Mouse (Mus musculus): ENCODE results near the gene Gcdh. TPM values are rescaled to one million over a fixed set of nuclear protein-coding genes. Genes with fewer than 3 reads are reported as not detected.

The Gcdh gene
- polyA plus RNA-seq, 1 experiment from 2014 or later: 56.7 TPM

DNA sequence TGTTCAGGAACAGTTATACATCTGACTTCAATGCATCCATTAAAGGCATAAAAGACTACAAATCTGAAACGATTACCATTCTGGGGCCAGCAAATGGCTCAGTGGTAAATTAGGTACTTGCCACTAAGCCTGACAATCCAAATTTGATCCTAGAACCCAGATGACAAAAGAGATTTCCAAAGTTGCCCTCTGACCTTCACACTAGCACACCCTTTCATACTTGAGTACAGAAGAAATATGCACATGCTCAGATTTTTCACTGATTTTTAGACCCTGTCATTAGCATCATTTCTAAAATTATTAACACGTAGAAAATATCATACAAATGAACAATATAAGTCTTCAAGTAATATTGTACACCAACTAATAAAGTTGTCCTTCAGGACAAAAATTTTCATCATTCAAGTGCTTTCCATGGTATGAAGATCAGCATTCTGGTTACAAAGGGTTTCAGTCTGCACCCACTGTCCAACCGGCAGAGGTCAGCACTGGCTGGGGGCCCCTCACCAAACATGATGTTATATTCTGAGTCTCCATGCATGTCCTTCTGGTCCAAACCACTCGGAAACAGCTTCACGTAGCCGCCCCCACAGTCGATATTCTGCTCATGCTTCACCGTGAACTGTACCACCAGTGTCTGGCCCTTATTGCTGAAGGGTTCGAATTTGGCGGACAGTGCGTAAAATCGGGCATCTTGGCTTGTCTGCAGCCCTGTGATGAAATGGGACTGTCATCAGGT lies 48.2 kb downstream of the Gcdh start:
- no peaks in the 10 kb centered on the region for H3K9me3 ChIP-seq (ENCODE audit: control insufficient read depth, low read length)
- ATAC-seq (replicated peaks; ENCODE audit: low FRiP score) (no peak), DNase-seq (ENCODE audit: low spot score) (no peak)
- H3K27ac ChIP-seq (ENCODE audit: low read depth, low read length): peak overlapping the region; percentile 84
- peak overlapping the region; percentile 98 for H3K9ac ChIP-seq (ENCODE audit: low read depth, low read length)
- H3K4me3 ChIP-seq (ENCODE audit: low read depth, low read length): peak overlapping the region; percentile 97
- H3K4me2 ChIP-seq: peak overlapping the region; percentile 95
- 14% methylated on average over 12 of the region's 12 CpGs for WGBS
- peaks cover 46% of the 10 kb centered on the region for H3K36me3 ChIP-seq (ENCODE audit: control insufficient read depth, insufficient read depth, low read length)
- H3K4me1 ChIP-seq (replicated peaks; ENCODE audit: control insufficient read depth, insufficient read depth, low read length): peaks cover 34% of the 10 kb centered on the region
- no peaks in the 10 kb centered on the region for H3K27me3 ChIP-seq (replicated peaks; ENCODE audit: control insufficient read depth, insufficient read depth, low read length)

DNA sequence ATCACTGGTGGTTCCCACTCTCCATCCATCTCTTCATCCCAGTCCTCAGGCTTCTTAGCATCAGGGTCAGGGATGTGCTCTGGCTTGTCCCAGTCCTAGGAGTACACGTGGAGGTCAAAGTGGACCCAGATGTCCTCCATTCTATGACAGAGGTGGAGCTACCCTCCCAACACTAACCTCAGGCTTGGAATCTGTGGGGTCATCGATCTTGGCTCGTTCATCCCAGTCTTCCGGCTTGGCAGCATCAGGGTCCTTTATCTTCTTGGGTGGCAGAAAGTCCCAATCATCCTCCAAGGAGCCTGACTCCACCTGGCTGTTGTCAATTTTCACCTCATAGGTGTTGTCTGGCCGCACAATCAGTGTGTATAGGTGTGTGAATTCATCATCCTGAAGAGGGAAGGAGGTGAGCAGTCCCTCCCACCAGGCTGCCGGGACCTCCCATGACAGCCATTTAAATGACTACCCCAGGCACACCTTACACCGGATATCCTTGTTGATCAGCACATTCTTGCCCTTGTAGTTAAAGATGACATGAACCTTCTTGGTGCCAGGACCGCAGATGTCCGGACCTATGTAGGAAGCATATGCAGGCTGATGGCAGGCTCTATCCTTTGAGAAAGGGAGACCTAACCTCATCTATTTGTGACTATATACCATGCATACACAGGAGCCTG lies 49.2 kb downstream of the Gcdh start:
- peaks cover 46% of the 10 kb centered on the region for H3K36me3 ChIP-seq (ENCODE audit: control insufficient read depth, insufficient read depth, low read length)
- no peaks in the 10 kb centered on the region for H3K27me3 ChIP-seq (replicated peaks; ENCODE audit: control insufficient read depth, insufficient read depth, low read length)
- H3K9me3 ChIP-seq (ENCODE audit: control insufficient read depth, low read length): no peaks in the 10 kb centered on the region
- peak overlapping the region; percentile 32; the same call in 1 of the 2 replicates for H3K27ac ChIP-seq (ENCODE audit: low read depth, low read length)
- DNase-seq (ENCODE audit: low spot score) (no peak), ATAC-seq (replicated peaks; ENCODE audit: low FRiP score) (no peak)
- H3K4me3 ChIP-seq (ENCODE audit: low read depth, low read length): peak overlapping the region; percentile 97
- H3K4me1 ChIP-seq (replicated peaks; ENCODE audit: control insufficient read depth, insufficient read depth, low read length): peaks cover 36% of the 10 kb centered on the region
- peak overlapping the region; percentile 98 for H3K9ac ChIP-seq (ENCODE audit: low read depth, low read length)
- WGBS: 89% methylated on average over 9 of the region's 9 CpGs
- peak overlapping the region; percentile 95 for H3K4me2 ChIP-seq

DNA sequence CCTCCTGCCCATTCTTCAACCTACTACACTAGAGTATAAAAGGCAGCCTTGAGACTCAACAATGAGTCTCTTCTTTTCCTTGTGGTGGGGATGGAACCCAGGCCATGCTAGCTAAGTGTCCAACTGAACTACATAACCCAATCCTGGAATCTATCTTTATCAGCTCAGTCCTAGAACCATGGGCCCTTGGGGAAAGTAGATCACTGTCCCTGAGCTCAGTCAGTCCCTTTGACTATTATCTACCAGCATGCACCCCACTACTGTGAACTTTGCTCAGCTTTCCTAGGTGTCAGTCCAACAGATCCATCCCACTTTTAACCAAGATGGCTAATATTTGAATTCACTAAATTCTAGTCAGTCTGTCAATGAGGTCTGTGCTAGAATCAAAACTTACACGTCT lies 52.2 kb downstream of the Gcdh start:
- DNase-seq (ENCODE audit: low spot score) (no peak), ATAC-seq (replicated peaks; ENCODE audit: low FRiP score) (no peak)
- Histone ChIP-seq H3K9ac (ENCODE audit: low read depth, low read length) (no peak overlapping the region), H3K4me2 (peak overlapping the region; percentile 27), H3K27ac (ENCODE audit: low read depth, low read length) (peak overlapping the region; percentile 49), H3K9me3 (ENCODE audit: control insufficient read depth, low read length) (no peaks in the 10 kb centered on the region), H3K4me3 (ENCODE audit: low read depth, low read length) (peak overlapping the region; percentile 6; the same call in 1 of the 2 replicates), H3K4me1 (replicated peaks; ENCODE audit: control insufficient read depth, insufficient read depth, low read length) (peaks cover 45% of the 10 kb centered on the region), H3K36me3 (ENCODE audit: control insufficient read depth, insufficient read depth, low read length) (peaks cover 60% of the 10 kb centered on the region), H3K27me3 (replicated peaks; ENCODE audit: control insufficient read depth, insufficient read depth, low read length) (no peaks in the 10 kb centered on the region)
- 71% methylated on average over 1 of the region's 1 CpGs for WGBS

DNA sequence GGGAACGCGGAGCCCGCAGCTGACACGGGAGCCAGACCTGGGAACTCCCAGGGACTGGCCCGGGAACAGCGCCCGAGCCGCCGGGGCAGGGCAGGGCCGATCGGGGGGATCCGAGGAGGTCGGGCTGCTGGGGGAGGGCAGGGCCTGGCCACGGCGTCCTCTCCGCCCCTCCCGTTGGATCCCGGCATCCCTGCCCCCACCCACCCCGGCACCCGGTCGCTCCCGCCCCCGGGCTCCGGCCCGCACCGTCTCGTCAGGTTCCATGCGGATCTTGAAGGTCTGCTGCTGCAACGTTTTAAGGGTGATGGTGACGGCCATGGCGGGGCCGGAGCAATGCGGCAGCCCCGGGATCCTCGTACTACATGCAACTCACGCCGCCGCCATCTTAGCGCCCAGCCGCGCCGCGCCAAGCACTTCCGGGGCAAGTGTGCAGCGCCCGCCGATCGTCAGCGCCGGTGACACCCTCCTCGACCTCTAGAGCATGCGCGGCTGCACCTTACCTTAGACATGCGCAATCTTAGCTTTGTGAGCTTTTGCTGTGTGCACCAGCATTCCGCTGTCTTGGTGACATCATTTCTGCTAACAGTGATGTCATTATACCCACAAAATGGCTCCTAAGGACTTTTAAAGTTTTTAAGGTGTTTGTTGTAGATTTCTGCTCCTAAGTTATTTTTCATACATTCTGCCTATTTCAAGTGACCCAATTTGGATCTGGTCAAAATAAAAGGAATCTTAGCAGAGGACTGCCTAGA lies 53.3 kb downstream of the Gcdh start, which contains the start of gene Rad23a:
TSS of gene Rad23a (minus strand) at position 418 of the 752 bp plus-strand sequence.
- Histone ChIP-seq H3K27ac (ENCODE audit: low read depth, low read length) (peak within 1 kb of the TSS; percentile 97), H3K36me3 (ENCODE audit: control insufficient read depth, insufficient read depth, low read length) (peaks cover 59% of the 10 kb centered on the region), H3K4me2 (peak within 1 kb of the TSS; percentile 67), H3K9me3 (ENCODE audit: control insufficient read depth, low read length) (no peaks in the 10 kb centered on the region), H3K4me1 (replicated peaks; ENCODE audit: control insufficient read depth, insufficient read depth, low read length) (peaks cover 45% of the 10 kb centered on the region), H3K4me3 (ENCODE audit: low read depth, low read length) (peak within 1 kb of the TSS; percentile 95), H3K27me3 (replicated peaks; ENCODE audit: control insufficient read depth, insufficient read depth, low read length) (no peaks in the 10 kb centered on the region), H3K9ac (ENCODE audit: low read depth, low read length) (peak within 1 kb of the TSS; percentile 94)
- peak; percentile 91 for DNase-seq (ENCODE audit: low spot score)
- under 1% methylated on average over 55 of the region's 55 CpGs for WGBS
- ATAC-seq (replicated peaks; ENCODE audit: low FRiP score): peak; percentile 88

DNA sequence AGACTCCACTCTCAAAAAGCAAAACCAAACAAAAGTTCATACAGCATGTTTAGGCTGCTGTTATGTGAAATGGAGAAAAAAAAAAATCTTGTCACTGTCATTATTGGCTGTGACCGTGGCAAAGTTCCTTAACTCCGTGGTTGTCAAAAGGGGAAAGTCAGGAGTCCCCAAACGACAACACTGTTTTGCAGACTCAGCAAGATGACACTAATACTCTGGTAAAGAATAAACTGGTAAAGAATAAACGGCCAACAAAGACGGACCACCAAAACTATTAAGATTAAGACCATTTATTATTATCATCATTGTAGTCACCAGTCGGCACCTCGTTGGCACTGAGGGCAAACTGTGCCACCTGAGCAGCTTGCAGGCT lies 53.9 kb downstream of the Gcdh start:
- ATAC-seq (replicated peaks; ENCODE audit: low FRiP score): no peak
- H3K4me3 ChIP-seq (ENCODE audit: low read depth, low read length): peak overlapping the region; percentile 95
- H3K9me3 ChIP-seq (ENCODE audit: control insufficient read depth, low read length): no peaks in the 10 kb centered on the region
- H3K27ac ChIP-seq (ENCODE audit: low read depth, low read length): peak overlapping the region; percentile 97
- 4% methylated on average over 7 of the region's 7 CpGs for WGBS
- H3K4me1 ChIP-seq (replicated peaks; ENCODE audit: control insufficient read depth, insufficient read depth, low read length): peaks cover 42% of the 10 kb centered on the region
- H3K36me3 ChIP-seq (ENCODE audit: control insufficient read depth, insufficient read depth, low read length): peaks cover 60% of the 10 kb centered on the region
- peak overlapping the region; percentile 67 for H3K4me2 ChIP-seq
- no peak for DNase-seq (ENCODE audit: low spot score)
- H3K27me3 ChIP-seq (replicated peaks; ENCODE audit: control insufficient read depth, insufficient read depth, low read length): no peaks in the 10 kb centered on the region
- H3K9ac ChIP-seq (ENCODE audit: low read depth, low read length): peak overlapping the region; percentile 94

DNA sequence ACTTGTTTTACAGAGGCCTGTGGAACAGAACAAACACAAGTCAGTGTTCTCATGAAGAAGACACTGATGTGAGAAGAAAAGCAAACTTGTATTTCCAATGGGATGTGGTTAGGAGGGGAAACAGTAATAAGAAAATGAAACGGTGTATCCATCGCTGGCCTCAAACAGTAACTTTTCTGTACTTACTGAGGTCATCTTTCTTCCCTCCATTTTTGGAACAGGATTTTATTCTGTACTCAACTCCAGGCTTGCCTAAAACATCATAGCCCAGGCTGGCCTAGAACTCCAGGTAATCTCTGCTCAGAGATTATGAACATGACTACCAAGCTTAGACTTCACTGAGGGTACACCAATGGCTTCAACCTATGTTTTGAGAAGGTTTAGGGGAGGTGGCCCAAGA lies 54.3 kb downstream of the Gcdh start:
- no peak for ATAC-seq (replicated peaks; ENCODE audit: low FRiP score)
- no peak for DNase-seq (ENCODE audit: low spot score)
- H3K4me2 ChIP-seq: peak overlapping the region; percentile 67
- peak overlapping the region; percentile 94 for H3K9ac ChIP-seq (ENCODE audit: low read depth, low read length)
- 89% methylated on average over 2 of the region's 2 CpGs for WGBS
- peak overlapping the region; percentile 95 for H3K4me3 ChIP-seq (ENCODE audit: low read depth, low read length)
- H3K27me3 ChIP-seq (replicated peaks; ENCODE audit: control insufficient read depth, insufficient read depth, low read length): no peaks in the 10 kb centered on the region
- no peaks in the 10 kb centered on the region for H3K9me3 ChIP-seq (ENCODE audit: control insufficient read depth, low read length)
- peaks cover 42% of the 10 kb centered on the region for H3K4me1 ChIP-seq (replicated peaks; ENCODE audit: control insufficient read depth, insufficient read depth, low read length)
- peaks cover 60% of the 10 kb centered on the region for H3K36me3 ChIP-seq (ENCODE audit: control insufficient read depth, insufficient read depth, low read length)
- peak overlapping the region; percentile 97 for H3K27ac ChIP-seq (ENCODE audit: low read depth, low read length)

DNA sequence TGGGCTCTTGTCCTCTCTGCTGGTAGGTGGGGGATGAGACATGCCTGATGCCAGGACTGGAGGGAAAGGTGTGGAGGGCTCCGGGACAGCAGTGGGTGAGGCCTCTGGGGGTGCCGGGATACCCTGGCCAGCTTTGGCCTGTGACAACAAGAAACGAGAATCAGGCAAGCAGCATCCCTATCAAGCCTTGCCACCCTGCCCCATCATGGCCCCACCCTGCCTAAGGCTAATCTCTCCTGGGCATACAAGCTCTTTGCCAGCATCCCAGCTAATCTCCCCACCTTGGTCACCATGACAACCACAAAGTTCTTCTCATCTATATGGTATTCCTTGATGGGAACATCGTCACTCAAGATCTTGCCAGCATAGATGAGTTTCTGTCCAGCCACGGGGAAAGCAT lies 55.2 kb downstream of the Gcdh start:
- ATAC-seq (replicated peaks; ENCODE audit: low FRiP score): peak; percentile 83
- WGBS: 64% methylated on average over 5 of the region's 5 CpGs
- peak overlapping the region; percentile 97 for H3K27ac ChIP-seq (ENCODE audit: low read depth, low read length)
- no peak for DNase-seq (ENCODE audit: low spot score)
- no peaks in the 10 kb centered on the region for H3K27me3 ChIP-seq (replicated peaks; ENCODE audit: control insufficient read depth, insufficient read depth, low read length)
- H3K36me3 ChIP-seq (ENCODE audit: control insufficient read depth, insufficient read depth, low read length): peaks cover 55% of the 10 kb centered on the region
- H3K9me3 ChIP-seq (ENCODE audit: control insufficient read depth, low read length): no peaks in the 10 kb centered on the region
- H3K9ac ChIP-seq (ENCODE audit: low read depth, low read length): peak overlapping the region; percentile 41
- H3K4me2 ChIP-seq: peak overlapping the region; percentile 67
- H3K4me3 ChIP-seq (ENCODE audit: low read depth, low read length): peak overlapping the region; percentile 34
- peaks cover 45% of the 10 kb centered on the region for H3K4me1 ChIP-seq (replicated peaks; ENCODE audit: control insufficient read depth, insufficient read depth, low read length)

DNA sequence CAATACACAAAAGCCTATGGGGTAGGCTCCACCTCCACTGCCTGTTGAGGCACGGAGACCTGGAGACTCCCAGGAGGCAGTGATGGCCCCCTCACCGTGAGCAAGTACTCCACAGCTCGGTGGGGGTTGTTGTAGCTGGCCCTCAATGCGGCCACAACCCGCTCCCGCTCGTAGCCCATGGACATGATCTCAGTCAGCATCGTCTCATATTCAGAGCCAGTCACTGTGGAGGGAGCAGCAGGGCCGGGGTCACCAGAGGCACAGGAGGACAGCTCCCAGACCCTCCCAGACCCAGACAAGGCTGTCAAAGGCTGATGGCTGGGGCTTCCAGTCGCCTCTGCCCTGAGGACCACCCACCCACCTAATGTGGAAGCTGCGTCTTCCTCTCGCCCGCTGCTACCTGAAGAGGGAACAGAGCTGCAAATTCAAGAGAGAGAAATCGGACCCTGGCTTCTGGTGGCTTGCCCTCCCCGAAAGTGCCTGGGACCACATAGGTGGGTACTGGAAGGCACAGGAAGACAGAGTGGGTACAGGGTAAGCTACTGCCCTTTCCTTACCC lies 55.7 kb downstream of the Gcdh start:
- Histone ChIP-seq H3K27ac (ENCODE audit: low read depth, low read length) (peak overlapping the region; percentile 54), H3K9me3 (ENCODE audit: control insufficient read depth, low read length) (no peaks in the 10 kb centered on the region), H3K4me2 (peak overlapping the region; percentile 67), H3K9ac (ENCODE audit: low read depth, low read length) (peak overlapping the region; percentile 41), H3K27me3 (replicated peaks; ENCODE audit: control insufficient read depth, insufficient read depth, low read length) (no peaks in the 10 kb centered on the region), H3K4me1 (replicated peaks; ENCODE audit: control insufficient read depth, insufficient read depth, low read length) (peaks cover 50% of the 10 kb centered on the region), H3K4me3 (ENCODE audit: low read depth, low read length) (peak overlapping the region; percentile 34), H3K36me3 (ENCODE audit: control insufficient read depth, insufficient read depth, low read length) (peaks cover 50% of the 10 kb centered on the region)
- DNase-seq (ENCODE audit: low spot score) (no peak), ATAC-seq (replicated peaks; ENCODE audit: low FRiP score) (no peak; the same call in 1 of the 2 replicates)
- 79% methylated on average over 15 of the region's 15 CpGs for WGBS

All from liver, embryonic 11.5 days (tissue).